Mouse (Mus musculus) myocyte (in vitro differentiated cells): ENCODE data around the gene Nsun7.

ENCODE experiments used
- POLR2A ChIP-seq: IDR thresholded peaks from one replicate; pipeline ENCODE4 v1.6.1; 2011; ENCODE audit warnings: low read depth, mild to moderate bottlenecking, control low read depth, moderate library complexity; ENCODE audit not compliant: insufficient read length
- USF1 ChIP-seq: IDR thresholded peaks from one replicate; pipeline ENCODE4 v1.6.1; 2011; ENCODE audit warnings: low read depth, mild to moderate bottlenecking, control low read depth, moderate library complexity

DNA sequence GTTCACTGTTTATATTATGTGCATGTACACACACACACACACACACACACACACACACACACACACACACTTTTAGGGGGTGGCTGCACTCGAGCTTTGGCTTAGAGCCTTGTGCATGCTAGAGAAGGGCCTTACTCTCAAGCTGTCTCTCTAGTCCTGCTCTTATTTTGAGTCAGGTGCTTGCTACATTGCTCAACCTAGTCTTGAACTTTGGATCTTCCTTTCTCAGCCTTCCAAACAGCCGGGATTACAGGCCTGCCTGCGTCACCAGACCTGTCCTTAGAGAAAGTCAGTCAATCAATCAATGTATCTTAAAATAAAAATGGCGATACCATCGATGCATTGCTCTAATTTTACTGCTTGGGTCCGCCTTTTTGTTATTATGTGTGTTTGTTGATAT is 71.1 kb downstream of the Nsun7 start:
- TF ChIP-seq USF1 (no peak), POLR2A (no peak)
